In genomic region chr14:121057750-121058149, GRCm38 (mm10) we compare ENCODE assay signal across 28 mouse cellular contexts. TPM values are rescaled to one million over a fixed set of nuclear protein-coding genes. Genes with fewer than 3 reads are reported as not detected.
"Had no signal": no experiment of that assay in that cellular context is flagged by ENCODE, and none has a peak within 500 bp of the region (broad histone marks: within the 10 kb centered on the region; RNA-seq: fewer than 3 reads in every experiment).

No protein-coding gene starts in this region.

- H3K27me3 ChIP-seq: embryonic facial prominence, embryonic 12.5 days; embryonic facial prominence, embryonic 13.5 days; embryonic facial prominence, embryonic 15.5 days; forebrain, embryonic 12.5 days; forebrain, embryonic 13.5 days had no signal

- H3K9ac ChIP-seq: embryonic facial prominence, embryonic 12.5 days; embryonic facial prominence, embryonic 13.5 days; embryonic facial prominence, embryonic 15.5 days; forebrain, embryonic 12.5 days; forebrain, embryonic 13.5 days; forebrain, postnatal 0 days had no signal

- DNase-seq: cerebellum, adult 2 months; cerebellum, adult 8-10 months; cerebellum, adult 9-10 months; cerebellum, adult 9-11 months; cerebellum, postnatal 10 days; cerebellum, postnatal 14 days; cerebellum, postnatal 25 days; cerebellum, postnatal 36 days; embryo, embryonic 11 days; forebrain, postnatal 0 days; gastrocnemius, adult 2 months; gastrocnemius, postnatal 10 days; gastrocnemius, postnatal 14 days; gastrocnemius, postnatal 25 days; gastrocnemius, postnatal 36 days; heart, adult 11 months; heart, adult 18-20 months; heart, adult 2 months had no signal

- H3K9me3 ChIP-seq: embryonic facial prominence, embryonic 10.5 days; embryonic facial prominence, embryonic 12.5 days; embryonic facial prominence, embryonic 13.5 days; embryonic facial prominence, embryonic 15.5 days; forebrain, embryonic 10.5 days; forebrain, embryonic 12.5 days; forebrain, embryonic 13.5 days had no signal

- ATAC-seq: forebrain, embryonic 13.5 days; forebrain, embryonic 14.5 days; forebrain, embryonic 16.5 days; forebrain, postnatal 0 days had no signal

- H3K4me2 ChIP-seq: embryonic facial prominence, embryonic 12.5 days; embryonic facial prominence, embryonic 13.5 days; embryonic facial prominence, embryonic 15.5 days; forebrain, embryonic 12.5 days; forebrain, embryonic 13.5 days had no signal

- H3K36me3 ChIP-seq: embryonic facial prominence, embryonic 12.5 days; embryonic facial prominence, embryonic 15.5 days; forebrain, embryonic 12.5 days had no signal

- H3K27ac ChIP-seq: embryonic facial prominence, embryonic 10.5 days; embryonic facial prominence, embryonic 12.5 days; embryonic facial prominence, embryonic 13.5 days; forebrain, embryonic 10.5 days; forebrain, embryonic 12.5 days; forebrain, embryonic 13.5 days; gastrocnemius, adult 2 months; heart, adult 2 months had no signal

- H3K4me3 ChIP-seq: embryonic facial prominence, embryonic 10.5 days; embryonic facial prominence, embryonic 12.5 days; embryonic facial prominence, embryonic 13.5 days; embryonic facial prominence, embryonic 15.5 days; erythroblast, embryonic 14.5 days; forebrain, embryonic 10.5 days; forebrain, embryonic 12.5 days; forebrain, embryonic 13.5 days; gastrocnemius, adult 2 months; heart, adult 2 months had no signal

RNA-seq across cellular contexts. Expression of gene Farp1, which starts 22.8 kb away (rescaled TPM):
- polyA plus RNA-seq: erythroblast, embryonic 14.5 days had no signal
